Mouse (Mus musculus): ENCODE measurements at regions not wholly inside any gene's neighbourhood (a gene's known extent, or its start where the extent isn't known, plus 50 kb on each side); places are given as distances from the start of the nearest gene placed in this dataset.

DNA sequence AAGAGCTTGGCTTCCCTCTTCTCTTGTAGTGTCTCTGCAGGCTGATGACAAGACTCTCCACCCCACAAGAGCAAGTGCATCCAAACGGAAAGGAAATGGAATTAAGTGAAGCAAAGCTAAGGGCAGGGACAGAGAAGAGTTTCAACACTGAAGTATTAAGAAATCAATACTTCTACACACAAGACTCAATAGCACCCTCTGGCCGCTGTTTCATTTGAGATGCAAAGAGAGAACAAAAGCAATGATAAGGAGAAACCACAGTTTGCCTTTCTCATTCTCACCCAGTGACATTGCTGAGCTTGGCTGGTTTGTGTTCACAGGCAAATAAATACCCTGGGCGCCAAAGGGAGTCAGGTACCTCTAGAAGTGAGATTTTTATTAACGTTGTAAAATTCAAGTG lies 171.8 kb upstream of the Foxd3 start:
- TF ChIP-seq POLR2A (IDR thresholded peaks at IDR 0.05; ENCODE audit: low read depth, low read length), result no peak
- no peak for TF ChIP-seq CTCF (conservative IDR thresholded peaks at IDR 0.05; ENCODE audit: insufficient read depth, insufficient read length, low read depth, low read length)
